Mouse (Mus musculus): ENCODE measurements around the gene Ctsd.

- TF ChIP-seq GATA1 (IDR thresholded peaks at IDR 0.05; ENCODE audit: borderline replicate concordance, low read length) (no peak), CTCF (IDR thresholded peaks at IDR 0.05; ENCODE audit: low read depth, low read length) (no peak), TAL1 (conservative IDR thresholded peaks at IDR 0.05; ENCODE audit: low read depth, low read length) (no peak)
These were observed 360 bp upstream of the Ctsd start for GRCm38 (mm10) chr7:142388198-142388597.
